Mouse (Mus musculus): Measurements from ENCODE around the gene Asap3. TPM values are rescaled to one million over a fixed set of nuclear protein-coding genes. Genes with fewer than 3 reads are reported as not detected.
A peak's percentile ranks its signal among the peaks of the same experiment; 100 is the strongest.

Asap3 gene
- 1 to 10 TPM; 1.4 to 1.5 TPM for total RNA-seq (2021)
- long read RNA-seq, experiment 1, full-length matches to known transcripts, result 2 of 3 reads
- long read RNA-seq, experiment 1, partial matches to known transcripts, result 0 of 3 reads
- long read RNA-seq, experiment 1, other reads (novel, unspliced or antisense), result 1 of 3 reads
- long read RNA-seq, experiment 2, full-length matches to known transcripts, result 1 of 2 reads
- long read RNA-seq, experiment 2, partial matches to known transcripts, result 0 of 2 reads
- long read RNA-seq, experiment 2, other reads (novel, unspliced or antisense), result 1 of 2 reads

GRCm38 (mm10) chr4:136206033-136206893, at the start of gene Asap3:
Gene Asap3 (plus strand): TSS chr4:136206365.
- peak; percentile 96 for DNase-seq (ENCODE audit: low spot score)

- no peak for DNase-seq (ENCODE audit: low spot score)
These were observed 47.7 kb upstream of the Asap3 start for GRCm38 (mm10) chr4:136158498-136158897.

DNA sequence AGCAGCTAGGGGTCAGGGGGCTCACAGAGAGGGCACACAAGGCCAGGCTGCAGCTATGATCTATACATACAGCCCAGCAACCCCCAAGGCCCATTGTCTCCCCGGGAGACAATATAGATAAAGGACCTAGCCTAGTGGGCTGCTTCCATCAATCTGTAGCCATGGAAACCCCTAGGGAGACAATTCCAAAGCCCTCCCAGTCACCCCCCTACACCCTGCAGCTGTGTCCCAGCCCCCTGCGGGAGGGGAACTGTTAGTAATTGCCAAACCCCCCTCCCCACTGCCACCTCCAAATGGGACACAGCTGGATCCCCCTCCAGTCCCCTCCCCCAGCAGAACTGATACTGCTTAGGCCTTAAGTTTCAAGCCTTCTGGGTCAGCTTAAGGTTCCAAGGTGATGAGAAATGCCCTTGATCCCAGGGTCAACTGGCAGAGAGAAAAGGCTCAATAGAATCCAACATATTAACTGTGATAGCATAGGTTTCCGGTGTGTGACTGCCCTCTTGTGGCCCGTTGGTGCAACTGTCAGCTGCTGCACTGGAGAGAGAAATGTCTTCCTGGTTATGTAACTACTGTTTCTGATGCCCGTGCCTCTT, 46.3 kb upstream of the Asap3 start:
- peak; percentile 79 for DNase-seq (ENCODE audit: low spot score)

DNA sequence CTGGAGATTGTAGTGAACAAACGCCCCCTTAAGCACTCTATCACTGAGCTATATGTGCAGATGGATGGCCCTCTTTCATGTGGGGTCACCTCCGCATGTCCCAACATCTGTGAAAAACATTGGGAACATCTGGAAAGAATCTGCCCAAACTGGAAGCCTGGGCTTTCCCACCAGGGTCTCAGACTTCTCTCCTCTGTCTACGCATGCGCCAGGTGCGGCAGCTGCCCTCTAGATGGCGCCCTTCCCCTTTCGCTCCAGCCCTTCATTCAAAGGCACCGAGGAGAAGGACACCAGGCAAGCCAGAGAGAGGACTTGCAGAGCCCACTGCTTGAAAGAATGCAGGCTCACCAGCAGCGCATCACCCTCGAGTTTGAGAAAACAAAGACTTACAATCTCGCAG, 42.7 kb upstream of the Asap3 start:
- peak; percentile 86 for DNase-seq (ENCODE audit: low spot score)

- DNase-seq (ENCODE audit: low spot score), result no peak
These were observed 41.2 kb upstream of the Asap3 start for GRCm38 (mm10) chr4:136164981-136165380.

DNA sequence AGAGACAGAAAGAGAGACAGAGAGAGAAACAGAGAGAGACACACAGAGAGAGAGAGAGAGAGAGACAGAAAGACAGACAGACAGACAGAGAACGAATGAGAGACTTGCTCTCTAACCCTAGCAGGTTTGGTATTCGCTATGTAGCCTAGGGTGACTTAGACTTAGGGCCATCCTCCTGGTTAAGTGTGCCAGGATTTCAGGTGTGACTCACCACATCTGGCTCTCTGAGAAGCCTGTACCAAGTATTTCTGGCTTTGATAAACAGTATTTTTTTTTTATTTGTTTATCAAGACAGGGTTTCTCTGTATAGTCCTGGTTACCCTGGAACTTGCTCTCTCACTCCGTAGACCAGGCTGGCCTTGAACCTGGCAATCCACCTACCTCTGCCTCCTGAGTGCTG, 38.5 kb upstream of the Asap3 start:
- no peak for DNase-seq (ENCODE audit: low spot score)

DNA sequence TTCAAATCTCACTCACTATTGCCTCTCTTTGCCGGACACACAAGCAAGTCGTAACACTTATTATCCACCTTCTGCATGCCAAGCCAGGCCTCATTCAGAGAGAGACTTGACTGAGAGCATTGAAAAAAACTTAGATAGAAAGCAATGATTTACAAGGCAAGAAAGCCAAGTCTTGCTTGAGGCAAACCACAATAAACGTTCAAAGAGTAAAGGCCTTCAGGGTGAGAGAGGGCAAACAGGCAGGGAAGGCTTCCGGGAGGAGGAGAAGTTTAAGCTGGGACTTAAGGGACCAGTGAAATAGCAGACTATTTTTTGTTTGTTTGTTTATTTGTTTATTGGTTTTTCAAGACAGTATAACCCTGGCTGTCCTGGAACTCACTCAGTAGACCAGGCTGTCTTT, 35.8 kb upstream of the Asap3 start:
- DNase-seq (ENCODE audit: low spot score), result no peak

DNA sequence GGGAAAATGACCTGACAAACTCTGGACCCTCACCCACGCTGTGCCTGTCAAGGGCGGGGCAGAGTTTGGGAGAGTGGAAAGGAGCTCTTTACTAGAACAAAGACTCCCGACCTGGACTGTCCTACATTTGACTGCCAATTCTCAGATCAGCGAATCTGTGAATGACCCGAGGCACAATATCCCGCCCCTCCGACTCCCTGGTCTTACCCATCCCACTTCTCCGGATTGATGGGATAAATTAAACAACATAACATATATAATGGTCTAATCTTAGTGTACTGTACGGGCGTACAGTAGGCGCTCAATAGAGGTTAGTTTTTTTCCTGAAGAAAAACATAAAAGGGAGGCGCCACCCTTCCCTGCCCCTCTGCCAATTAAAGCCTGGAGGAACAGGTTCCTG, 34.7 kb upstream of the Asap3 start:
- no peak for DNase-seq (ENCODE audit: low spot score)

DNA sequence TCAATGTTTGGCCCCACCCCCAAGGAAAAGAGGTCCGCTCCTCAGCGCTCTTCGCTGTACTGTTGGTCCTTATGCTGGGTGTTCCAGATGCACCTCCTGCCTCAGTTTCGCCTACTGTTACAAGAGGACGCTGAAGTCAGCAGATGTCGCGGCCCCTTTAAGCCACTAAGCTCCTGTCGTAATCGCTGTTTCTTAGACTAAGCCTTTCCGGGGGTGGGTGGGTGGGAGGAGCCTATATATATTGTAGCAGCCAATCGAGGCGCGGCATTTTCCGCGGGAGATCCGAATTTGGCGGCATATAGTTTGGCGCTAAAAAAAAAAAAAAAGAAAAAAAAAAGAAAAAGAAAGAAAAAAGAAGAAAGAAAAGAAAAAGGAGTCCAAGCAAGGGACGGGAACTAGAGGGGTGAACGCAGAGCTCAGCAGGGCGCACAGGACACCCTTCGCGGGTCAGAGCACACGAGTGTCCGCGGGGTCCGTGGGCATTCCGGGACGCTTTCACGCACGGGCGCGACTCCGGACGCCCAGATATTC, 34.1 kb upstream of the Asap3 start, which contains the start of gene E2f2:
TSS of gene E2f2 (plus strand) at position 384 of the 531 bp plus-strand sequence.
- peak; percentile 52 for DNase-seq (ENCODE audit: low spot score)

- DNase-seq (ENCODE audit: low spot score), result no peak
These were observed 33.5 kb upstream of the Asap3 start for GRCm38 (mm10) chr4:136172542-136173209.

DNA sequence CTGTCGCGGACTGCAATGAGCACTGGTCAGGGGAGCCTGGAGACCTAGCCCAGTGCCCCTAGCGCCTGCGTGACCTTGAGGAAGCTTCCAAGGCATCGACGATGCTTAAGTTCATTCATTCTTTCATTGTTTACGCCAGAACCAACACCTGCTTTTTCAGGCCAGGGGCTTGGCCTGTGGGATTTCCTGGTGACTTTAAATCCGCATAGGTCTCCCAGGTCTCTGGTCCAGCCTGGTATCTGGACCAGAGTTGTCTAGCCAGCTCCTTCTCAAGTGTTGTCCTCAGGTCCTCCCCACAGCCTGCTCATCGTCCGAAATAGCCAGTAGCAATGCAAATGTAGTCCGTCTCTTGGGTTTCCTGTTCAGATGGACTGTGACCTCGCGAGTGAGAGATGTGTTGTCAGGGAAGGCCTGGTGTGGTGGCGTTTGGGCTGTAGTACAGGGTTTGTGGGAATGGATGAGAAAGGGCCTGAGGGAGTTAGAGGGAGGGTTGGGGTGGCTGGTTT, 32.9 kb upstream of the Asap3 start:
- DNase-seq (ENCODE audit: low spot score), result no peak

GRCm38 (mm10) chr4:136174216-136175193, 31.7 kb upstream of the Asap3 start:
- no peak for DNase-seq (ENCODE audit: low spot score)

GRCm38 (mm10) chr4:136176022-136176552, 30.1 kb upstream of the Asap3 start:
- DNase-seq (ENCODE audit: low spot score), result no peak

GRCm38 (mm10) chr4:136177244-136177611, 28.9 kb upstream of the Asap3 start:
- no peak for DNase-seq (ENCODE audit: low spot score)

DNA sequence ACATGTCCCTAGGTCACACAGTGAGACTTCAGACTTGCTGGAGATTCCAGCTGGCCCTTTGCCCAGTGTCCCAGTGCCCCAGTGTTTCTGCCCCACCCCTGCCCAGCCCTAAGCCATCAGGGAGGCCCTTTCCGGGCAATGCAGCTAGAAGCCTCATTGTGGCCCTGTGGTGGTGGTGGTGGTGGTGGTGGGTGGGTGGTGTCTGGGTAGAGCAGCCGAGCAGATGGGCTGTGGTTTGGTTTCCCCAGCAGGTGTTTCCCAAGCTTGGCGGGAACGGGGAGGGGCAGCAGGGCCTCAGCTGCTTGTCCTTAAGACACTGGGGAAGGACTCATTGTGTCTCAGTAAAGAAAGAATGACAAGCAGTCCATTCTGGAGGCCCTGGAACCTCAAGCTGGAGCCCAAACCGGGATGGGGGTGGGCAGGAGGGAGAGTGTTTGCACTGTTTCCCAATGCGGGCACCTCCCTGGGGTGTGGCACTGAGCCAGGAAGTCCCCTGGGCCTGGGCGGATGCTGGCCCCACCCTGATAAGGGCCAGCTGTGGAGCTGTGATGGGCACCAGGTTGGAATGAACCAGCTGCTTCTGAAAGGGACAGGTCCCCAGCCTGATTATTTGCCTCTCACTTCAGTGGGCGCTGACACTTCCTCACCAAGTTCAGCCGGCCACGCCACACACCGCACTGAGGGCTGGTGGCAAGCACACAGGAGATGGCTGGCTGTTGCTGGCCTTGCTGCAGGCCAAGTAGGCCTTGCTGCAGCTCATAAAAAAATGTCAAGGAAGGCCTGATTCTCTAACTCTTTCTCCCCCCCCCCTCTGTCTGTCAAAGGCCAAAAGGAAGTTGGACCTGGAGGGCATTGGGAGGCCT, 28.3 kb upstream of the Asap3 start:
- no peak for DNase-seq (ENCODE audit: low spot score)

DNA sequence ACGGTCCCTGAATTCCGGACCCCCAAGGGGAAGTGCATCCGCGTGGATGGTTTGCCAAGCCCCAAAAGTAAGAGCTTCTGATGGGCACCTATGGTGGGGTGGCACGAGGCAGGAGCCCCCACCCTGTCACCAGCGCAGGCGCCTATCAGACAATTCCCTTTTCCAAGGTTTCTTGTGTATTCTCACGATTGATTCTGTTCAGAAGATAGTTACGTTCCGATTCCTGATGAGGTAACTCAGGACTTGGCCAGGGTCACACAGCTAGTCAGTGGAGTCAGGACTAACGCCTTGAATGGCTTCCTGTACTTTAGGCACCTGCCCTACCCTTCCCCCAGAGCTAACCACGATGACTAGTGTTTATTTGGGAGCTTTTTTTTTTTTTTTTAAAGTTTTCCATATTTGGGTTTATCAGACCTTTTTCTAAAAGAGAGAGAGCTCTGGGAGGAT, 27.7 kb upstream of the Asap3 start:
- no peak for DNase-seq (ENCODE audit: low spot score)

GRCm38 (mm10) chr4:136179456-136179855, 26.7 kb upstream of the Asap3 start:
- no peak for DNase-seq (ENCODE audit: low spot score)

- peak; percentile 87 for DNase-seq (ENCODE audit: low spot score)
These were observed 26.2 kb upstream of the Asap3 start for GRCm38 (mm10) chr4:136179998-136180397.

All from gastrocnemius, adult 18-20 months (tissue).